Mouse (Mus musculus) embryonic facial prominence, embryonic 11.5 days (tissue): ENCODE data around the gene Prpf3. TPM values are rescaled to one million over a fixed set of nuclear protein-coding genes. Genes with fewer than 3 reads are reported as not detected.
"Not testable (repeated sequence)": the region's sequence is repeated elsewhere in the genome, so short reads cannot be mapped to it uniquely, and the experiment has no call there.

Experiments
- ATAC-seq: fragments of 200-750 bp; cut with Nextera tagmentation; replicated peaks from 2 replicates; pipeline ENCODE4 v1.8.0; 2017; ENCODE audit warnings: low read depth; ENCODE audit not compliant: insufficient number of reproducible peaks, low FRiP score, low TSS enrichment
- DNase-seq: peaks from one replicate; pipeline ENCODE4 v3.0.0-alpha.2; 2015; ENCODE audit warnings: low spot score
- H3K27ac ChIP-seq: fragments of 300-500 bp; sonication (generic); replicated peaks from 2 replicates; pipeline ENCODE4 v1.5.1; 2014; ENCODE audit warnings: mild to moderate bottlenecking, low read depth, low read length, control low read depth
- H3K27me3 ChIP-seq: fragments of 300-500 bp; sonication (generic); 2 replicates; pipeline ENCODE4 v1.6.1; 2014; ENCODE audit warnings: mild to moderate bottlenecking, low read length, moderate library complexity, mixed read lengths; ENCODE audit not compliant: control insufficient read depth, insufficient read depth
- H3K36me3 ChIP-seq: fragments of 300-500 bp; sonication (generic); replicated peaks from 2 replicates; pipeline ENCODE4 v1.6.1; 2014; ENCODE audit warnings: low read depth, mild to moderate bottlenecking, low read length, moderate library complexity, mixed read lengths; ENCODE audit not compliant: control insufficient read depth, insufficient read depth
- H3K4me1 ChIP-seq: fragments of 300-500 bp; sonication (generic); 2 replicates; pipeline ENCODE4 v1.6.1; 2014; ENCODE audit warnings: low read length, mixed read lengths; ENCODE audit not compliant: control insufficient read depth, insufficient read depth
- H3K4me2 ChIP-seq: fragments of 300-500 bp; sonication (generic); 2 replicates; pipeline ENCODE4 v1.6.1; 2014; ENCODE audit warnings: low read depth, mild to moderate bottlenecking, control low read depth, low read length, moderate library complexity
- H3K4me3 ChIP-seq: fragments of 300-500 bp; sonication (generic); 2 replicates; pipeline ENCODE4 v1.5.1; 2014; ENCODE audit warnings: low read depth, low read length, control low read depth
- H3K9ac ChIP-seq: fragments of 300-500 bp; sonication (generic); replicated peaks from 2 replicates; pipeline ENCODE4 v1.6.1; 2014; ENCODE audit warnings: mild to moderate bottlenecking, control low read depth, low read length
- H3K9me3 ChIP-seq: fragments of 300-500 bp; sonication (generic); replicated peaks from 2 replicates; pipeline ENCODE4 v1.6.1; 2016; ENCODE audit warnings: mild to moderate bottlenecking, low read length, inconsistent platforms, mixed read lengths; ENCODE audit not compliant: control insufficient read depth
- WGBS: fragments of 180-500 bp; shearing (Covaris S2); extraction: QIAGEN DNeasy Blood & Tissue Kit; methylation state at CpG from one replicate; pipeline ENCODE4 v1.1.7; 2014; 5-methylcytosine and 5-hydroxymethylcytosine counted together
- polyA plus RNA-seq: library from polyadenylated mRNA; unstranded; fragments of >200 nt; fragmentation: Nextera tagmentation; extraction: Ambion mirVana; gene quantifications from 2 replicates; pipeline ENCODE4 v1.2.1, GENCODE M21; 2014

Prpf3 gene
- polyA plus RNA-seq, 1 experiment from 2014 or later: 69.4 TPM

DNA sequence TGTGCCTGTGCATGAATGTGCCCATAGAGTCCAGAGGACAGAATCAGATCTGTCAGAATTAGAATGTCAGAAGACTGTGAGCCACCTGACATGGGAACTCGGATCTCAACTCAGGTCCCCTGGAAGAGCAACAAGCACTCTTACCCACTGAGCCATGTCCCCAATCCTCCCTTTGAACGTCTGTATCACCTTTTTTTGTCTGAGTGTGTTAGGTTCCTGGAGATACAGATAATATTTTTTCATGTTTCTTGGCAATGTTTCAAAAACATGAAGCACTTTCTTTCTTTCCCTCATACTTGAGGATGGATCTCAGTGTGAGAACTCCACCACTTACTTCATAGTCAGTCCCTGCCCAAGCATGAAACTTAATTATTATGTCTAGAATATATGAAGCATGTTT, 47.3 kb downstream of the Prpf3 start:
- Histone ChIP-seq H3K27ac (no peak overlapping the region), H3K4me1 (no peaks in the 10 kb centered on the region), H3K4me3 (no peak overlapping the region), H3K36me3 (peaks cover 3% of the 10 kb centered on the region), H3K27me3 (no peaks in the 10 kb centered on the region), H3K9ac (no peak overlapping the region), H3K4me2 (no peak overlapping the region), H3K9me3 (no peaks in the 10 kb centered on the region)
- 74% methylated on average over 2 of the region's 2 CpGs for WGBS
- ATAC-seq (no peak), DNase-seq (no peak)

DNA sequence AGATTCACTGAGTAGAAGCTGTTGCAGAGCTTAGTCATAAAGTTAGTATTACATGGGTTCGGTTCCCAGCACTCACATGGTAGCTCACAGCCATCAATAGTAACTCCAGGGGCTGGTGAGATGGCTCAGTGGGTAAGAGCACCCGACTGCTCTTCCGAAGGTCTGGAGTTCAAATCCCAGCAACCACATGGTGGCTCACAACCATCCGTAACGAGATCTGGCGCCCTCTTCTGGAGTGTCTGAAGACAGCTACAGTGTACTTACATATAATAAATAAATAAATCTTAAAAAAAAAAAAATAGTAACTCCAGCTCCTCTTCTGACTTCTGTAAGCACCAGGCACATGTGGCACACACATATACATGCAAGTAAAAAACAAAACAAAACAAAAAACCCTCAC, 48.1 kb downstream of the Prpf3 start:
- not testable (repeated sequence) for H3K9me3 ChIP-seq, H3K4me2 ChIP-seq, DNase-seq, H3K4me3 ChIP-seq, H3K27ac ChIP-seq, H3K9ac ChIP-seq, H3K27me3 ChIP-seq, ATAC-seq, H3K4me1 ChIP-seq, H3K36me3 ChIP-seq
- 77% methylated on average over 4 of the region's 6 CpGs for WGBS

DNA sequence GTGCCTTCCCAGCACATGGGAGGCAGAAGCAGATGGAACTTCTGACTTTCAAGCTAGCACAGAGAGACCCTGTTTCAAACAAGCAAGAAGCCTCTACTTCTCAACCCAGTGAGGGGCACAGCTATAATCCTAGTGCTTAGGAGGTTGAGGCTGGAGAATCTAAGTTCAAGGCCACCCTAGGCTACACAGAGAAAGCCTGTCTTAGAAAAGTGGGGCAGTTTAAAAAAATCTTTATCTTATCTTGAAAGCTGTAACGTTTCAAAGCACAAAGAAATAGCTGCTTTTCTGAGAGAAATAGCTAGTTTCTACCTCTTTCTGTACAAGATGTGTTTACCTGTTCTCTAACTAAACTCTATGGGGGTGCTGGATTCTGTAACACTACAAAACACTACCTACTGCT, 49.0 kb downstream of the Prpf3 start:
- H3K4me3 ChIP-seq: no peak overlapping the region
- no peak overlapping the region for H3K9ac ChIP-seq
- no peaks in the 10 kb centered on the region for H3K4me1 ChIP-seq
- no peak overlapping the region for H3K4me2 ChIP-seq
- H3K27ac ChIP-seq: no peak overlapping the region
- no peaks in the 10 kb centered on the region for H3K9me3 ChIP-seq
- DNase-seq (no peak), ATAC-seq (no peak)
- peaks cover 3% of the 10 kb centered on the region for H3K36me3 ChIP-seq
- H3K27me3 ChIP-seq: no peaks in the 10 kb centered on the region
- WGBS: 83% methylated on average over 1 of the region's 1 CpGs

DNA sequence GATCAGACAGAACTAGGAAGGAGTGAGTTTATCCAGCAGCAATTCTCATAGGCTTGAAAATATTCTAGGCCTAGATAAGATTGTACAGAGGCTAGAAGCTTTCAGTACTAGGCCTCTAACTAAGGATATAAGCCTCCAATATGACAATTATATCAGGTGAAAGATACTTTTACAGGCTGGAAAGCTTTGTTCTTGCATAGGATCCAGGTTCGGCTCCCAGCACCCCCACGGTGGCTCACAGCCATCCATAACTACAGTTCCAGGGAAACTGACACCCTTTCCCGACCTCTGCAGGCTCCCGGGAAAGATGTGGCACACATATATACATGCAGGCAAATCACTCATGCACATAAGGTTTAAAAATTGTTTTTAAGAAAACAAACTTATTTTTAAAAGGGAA, 51.8 kb downstream of the Prpf3 start:
- H3K4me2 ChIP-seq: no peak overlapping the region
- H3K27me3 ChIP-seq: no peaks in the 10 kb centered on the region
- no peaks in the 10 kb centered on the region for H3K9me3 ChIP-seq
- H3K9ac ChIP-seq: no peak overlapping the region
- no peak overlapping the region for H3K4me3 ChIP-seq
- WGBS: 97% methylated on average over 4 of the region's 4 CpGs
- DNase-seq (no peak), ATAC-seq (no peak)
- no peaks in the 10 kb centered on the region for H3K4me1 ChIP-seq
- no peak overlapping the region for H3K27ac ChIP-seq
- H3K36me3 ChIP-seq: peaks cover 3% of the 10 kb centered on the region

DNA sequence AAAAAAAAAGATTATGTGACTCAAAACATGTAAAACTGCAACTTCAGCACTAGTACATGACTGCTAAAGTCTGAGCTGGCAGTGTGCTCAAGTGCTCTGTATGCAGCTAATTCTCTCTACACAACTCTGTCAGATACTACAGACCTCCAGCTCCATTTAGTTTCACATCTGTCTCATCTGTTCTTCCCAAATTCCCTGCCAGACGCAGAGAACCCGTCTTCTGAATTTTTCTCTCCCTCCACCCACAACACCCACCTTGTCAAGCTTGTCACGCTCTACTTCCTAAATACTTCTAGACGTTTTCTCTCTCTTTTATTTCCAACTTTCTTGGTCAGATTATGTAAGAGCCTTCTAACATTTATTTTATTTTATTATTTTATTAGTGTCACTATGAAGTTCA, 56.9 kb downstream of the Prpf3 start:
- Histone ChIP-seq H3K4me1 (no peaks in the 10 kb centered on the region), H3K4me3 (no peak overlapping the region), H3K27ac (no peak overlapping the region), H3K4me2 (no peak overlapping the region), H3K9me3 (no peaks in the 10 kb centered on the region), H3K36me3 (no peaks in the 10 kb centered on the region; the same call in 1 of the 2 replicates), H3K9ac (no peak overlapping the region), H3K27me3 (no peaks in the 10 kb centered on the region)
- 89% methylated on average over 4 of the region's 4 CpGs for WGBS
- DNase-seq (no peak), ATAC-seq (no peak)

DNA sequence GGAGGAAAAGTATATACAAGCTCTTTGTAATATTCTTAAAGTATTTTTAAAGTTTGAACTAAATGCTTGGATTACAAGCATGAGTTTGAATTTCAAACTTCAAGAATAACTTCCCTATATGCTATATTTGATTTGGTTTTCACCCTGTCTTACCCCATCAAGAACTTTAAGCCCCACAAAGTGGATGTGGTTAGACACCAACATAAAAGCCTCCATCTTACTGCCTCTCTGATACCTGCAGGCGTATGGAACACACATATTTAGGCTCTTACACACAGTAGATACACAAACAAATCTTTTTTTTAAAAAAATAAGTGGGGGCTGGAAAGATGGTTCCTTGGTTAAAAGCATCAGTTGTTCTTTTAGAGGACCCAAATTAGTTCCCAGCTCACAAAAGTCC, 61.4 kb downstream of the Prpf3 start:
- Histone ChIP-seq H3K36me3 (no peaks in the 10 kb centered on the region), H3K4me3 (no peak overlapping the region), H3K27me3 (no peaks in the 10 kb centered on the region), H3K9me3 (no peaks in the 10 kb centered on the region), H3K9ac (no peak overlapping the region), H3K4me1 (no peaks in the 10 kb centered on the region), H3K4me2 (no peak overlapping the region), H3K27ac (no peak overlapping the region)
- DNase-seq: no peak
- WGBS: 75% methylated on average over 1 of the region's 1 CpGs
- no peak for ATAC-seq

DNA sequence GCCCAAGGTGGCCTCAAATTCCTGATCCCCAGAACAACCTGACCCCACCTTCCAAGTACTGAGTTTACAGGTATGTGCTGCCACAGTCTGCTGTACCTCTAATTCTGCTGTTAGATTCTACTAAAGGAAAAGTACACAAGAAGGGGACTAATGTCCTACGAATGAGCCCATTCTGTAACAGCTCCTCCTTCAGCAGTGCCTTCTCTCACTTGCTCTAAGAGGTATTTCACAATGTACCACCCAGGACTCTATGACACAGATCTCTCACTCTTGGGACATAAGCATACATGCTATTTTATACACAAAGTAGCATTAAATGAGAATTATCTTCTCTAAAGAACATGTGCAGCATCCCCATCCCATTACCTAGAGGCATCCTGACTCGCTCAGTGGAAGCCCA, 62.0 kb downstream of the Prpf3 start:
- no peaks in the 10 kb centered on the region for H3K9me3 ChIP-seq
- H3K4me1 ChIP-seq: no peaks in the 10 kb centered on the region
- H3K27ac ChIP-seq: no peak overlapping the region
- H3K4me2 ChIP-seq: no peak overlapping the region
- DNase-seq (no peak), ATAC-seq (no peak)
- H3K36me3 ChIP-seq: no peaks in the 10 kb centered on the region
- WGBS: 61% methylated on average over 2 of the region's 2 CpGs
- H3K9ac ChIP-seq: no peak overlapping the region
- H3K4me3 ChIP-seq: no peak overlapping the region
- no peaks in the 10 kb centered on the region for H3K27me3 ChIP-seq

DNA sequence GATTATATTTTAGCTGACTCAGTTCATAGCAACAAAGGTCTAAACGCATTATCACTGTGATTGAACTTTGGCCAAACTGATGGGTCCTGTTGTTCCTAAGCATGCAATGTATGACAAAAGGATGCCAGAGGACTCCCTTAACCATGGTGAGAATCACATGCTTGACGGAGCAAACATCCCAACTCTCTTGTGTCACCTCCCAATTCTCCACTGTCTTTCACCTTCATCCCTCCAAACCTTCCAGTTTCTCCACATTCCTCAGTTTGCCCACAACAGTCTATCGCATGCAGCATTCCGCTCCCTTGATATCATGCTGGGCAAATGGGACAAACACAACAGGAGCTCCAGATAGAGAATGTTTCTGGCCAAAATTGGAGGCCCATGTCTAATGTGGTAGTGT, 70.2 kb downstream of the Prpf3 start:
- no peaks in the 10 kb centered on the region for H3K27me3 ChIP-seq
- no peak overlapping the region for H3K9ac ChIP-seq
- no peak overlapping the region for H3K27ac ChIP-seq
- H3K4me2 ChIP-seq: no peak overlapping the region
- peaks cover 7% of the 10 kb centered on the region for H3K36me3 ChIP-seq
- no peaks in the 10 kb centered on the region for H3K4me1 ChIP-seq
- no peak overlapping the region for H3K4me3 ChIP-seq
- WGBS: 94% methylated on average over 4 of the region's 4 CpGs
- ATAC-seq (no peak), DNase-seq (no peak)
- H3K9me3 ChIP-seq: no peaks in the 10 kb centered on the region
